Mouse (Mus musculus): ENCODE results near the gene Kifc3.

- TF ChIP-seq POLR2A (IDR thresholded peaks at IDR 0.05; ENCODE audit: low read depth, low read length): no peak
- no peak for TF ChIP-seq CTCF (IDR thresholded peaks at IDR 0.05; ENCODE audit: borderline replicate concordance, insufficient read depth, low read length)
Observed at GRCm38 (mm10) chr8:95215709-95216360, 13.2 kb upstream of the Kifc3 start.
